Mouse (Mus musculus) CH12.LX (cell line): Measurements from ENCODE around the gene 1600002K03Rik.

Experiments
- CTCF ChIP-seq, 2 experiments: IDR thresholded peaks in 1 of 2; conservative IDR thresholded peaks in 1 of 2; 2 replicates each; pipeline ENCODE4 v1.5.1; 2011 to 2012; ENCODE audit warnings: low read depth in 2 of 2, low read length in 2 of 2, improper control_type of control experiment in 1 of 2, inconsistent platforms in 1 of 2, mild to moderate bottlenecking in 1 of 2, moderate library complexity in 1 of 2
- JUN ChIP-seq: IDR thresholded peaks from 2 replicates; pipeline ENCODE4 v1.6.1; 2011; ENCODE audit warnings: low read depth, mild to moderate bottlenecking, low read length, improper control_type of control experiment, moderate library complexity; ENCODE audit not compliant: insufficient read depth
- KAT2A ChIP-seq: IDR thresholded peaks from 2 replicates; pipeline ENCODE4 v1.6.1; 2012; ENCODE audit warnings: low read length, improper control_type of control experiment, inconsistent platforms; ENCODE audit not compliant: insufficient replicate concordance
- MAZ ChIP-seq: IDR thresholded peaks from 2 replicates; pipeline ENCODE4 v1.6.1; 2012; ENCODE audit warnings: low read depth, mild to moderate bottlenecking, inconsistent platforms, low read length, improper control_type of control experiment, moderate library complexity
- MEF2A ChIP-seq: IDR thresholded peaks from 2 replicates; pipeline ENCODE4 v1.6.1; 2014; ENCODE audit warnings: low read depth, mild to moderate bottlenecking, inconsistent platforms, low read length, improper control_type of control experiment, borderline replicate concordance
- NELFE ChIP-seq: IDR thresholded peaks from 2 replicates; pipeline ENCODE4 v1.6.1; 2011; ENCODE audit warnings: low read depth, low read length, improper control_type of control experiment
- NRF1 ChIP-seq: IDR thresholded peaks from 2 replicates; pipeline ENCODE4 v1.6.1; 2014; ENCODE audit warnings: low read depth, mild to moderate bottlenecking, inconsistent platforms, low read length, improper control_type of control experiment, moderate library complexity
- POLR2A ChIP-seq: IDR thresholded peaks from 2 replicates; pipeline ENCODE4 v1.6.1; 2011; ENCODE audit warnings: low read depth, mild to moderate bottlenecking, improper control_type of control experiment, low read length
- SMC3 ChIP-seq: IDR thresholded peaks from 2 replicates; pipeline ENCODE4 v1.6.1; 2011; ENCODE audit warnings: low read depth, low read length, improper control_type of control experiment

- TF ChIP-seq NRF1 = no peak
- TF ChIP-seq NELFE = no peak
- TF ChIP-seq CTCF (conservative IDR thresholded peaks at IDR 0.05 in 1 of 2, IDR thresholded peaks at IDR 0.05 in 1 of 2; ENCODE audit: low read depth in 2 of 2, low read length in 2 of 2) = no peak
- no peak for TF ChIP-seq KAT2A
- no peak for TF ChIP-seq SMC3
- no peak for TF ChIP-seq POLR2A
- TF ChIP-seq MAZ = no peak
- no peak for TF ChIP-seq JUN
- no peak for TF ChIP-seq MEF2A
These were observed 9.0 kb upstream of the 1600002K03Rik start for GRCm38 (mm10) chr10:80163721-80164120.
